Mouse (Mus musculus): ENCODE results near the gene Wasl. TPM values are rescaled to one million over a fixed set of nuclear protein-coding genes. Genes with fewer than 3 reads are reported as not detected.

Gene Wasl
- polyA plus RNA-seq, 1 experiment from 2014 or later = 74.8 TPM

DNA sequence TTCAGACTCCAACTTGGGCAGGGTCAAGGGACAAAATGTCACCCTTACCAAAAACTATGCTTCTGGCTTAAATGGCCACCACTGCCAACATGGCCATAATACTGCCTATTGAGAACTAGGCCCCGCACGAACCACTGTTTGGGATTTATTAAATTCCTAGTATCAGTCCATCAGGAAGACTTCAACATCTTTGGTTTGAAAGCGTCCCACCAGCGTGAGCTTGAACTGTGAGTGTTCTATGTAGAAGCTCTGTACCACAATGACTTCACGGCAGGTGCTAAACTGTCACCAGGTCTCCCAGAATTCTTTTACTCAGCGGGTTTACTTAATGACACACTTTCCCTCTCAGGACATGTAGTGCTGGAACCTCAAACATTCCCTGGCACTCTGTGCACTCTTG, 51.5 kb downstream of the Wasl start:
- 96% methylated on average over 6 of the region's 6 CpGs for WGBS
- H3K4me3 ChIP-seq = no peak overlapping the region
- no peak overlapping the region for H3K9ac ChIP-seq
- no peak overlapping the region for H3K4me2 ChIP-seq (replicated peaks)
- H3K36me3 ChIP-seq = peaks cover 40% of the 10 kb centered on the region
- no peak overlapping the region for H3K27ac ChIP-seq
- no peaks in the 10 kb centered on the region for H3K27me3 ChIP-seq
- no peak for ATAC-seq (ENCODE audit: insufficient number of reproducible peaks, insufficient read depth, low FRiP score, low TSS enrichment)
- no peaks in the 10 kb centered on the region for H3K4me1 ChIP-seq
- H3K9me3 ChIP-seq = no peaks in the 10 kb centered on the region

DNA sequence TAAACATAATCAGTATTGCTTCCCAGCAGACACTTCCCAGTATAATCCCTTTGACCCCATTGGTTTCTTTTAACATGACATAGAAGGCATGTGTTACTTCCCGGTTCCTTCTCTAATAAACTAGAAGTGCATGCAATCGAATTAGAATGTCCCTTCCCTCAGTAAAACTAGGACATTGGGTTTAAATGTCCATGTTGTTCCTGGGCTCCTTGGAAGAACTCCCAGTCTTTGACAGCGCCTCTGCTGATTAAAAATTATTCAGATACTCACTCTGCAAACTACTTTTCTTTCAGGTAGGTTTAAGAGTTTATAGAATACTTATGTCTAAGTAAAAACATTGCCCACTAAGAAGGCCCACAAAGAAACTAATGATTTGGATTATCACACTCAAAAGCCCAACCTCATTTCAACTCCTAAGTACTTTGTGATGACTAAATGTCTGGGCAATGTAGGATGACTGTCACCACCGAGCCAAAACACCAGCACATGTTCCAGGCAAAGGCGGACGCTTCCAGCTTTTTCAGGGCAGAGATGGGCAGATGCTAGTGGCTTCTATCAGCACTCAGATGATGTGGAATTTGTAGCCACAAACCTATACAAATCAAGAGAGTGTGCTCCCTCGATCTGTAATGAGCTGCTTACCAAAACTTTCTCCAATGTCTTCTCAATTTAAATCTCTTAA, 52.6 kb downstream of the Wasl start:
- Histone ChIP-seq H3K9me3 (no peaks in the 10 kb centered on the region), H3K27me3 (no peaks in the 10 kb centered on the region), H3K36me3 (peaks cover 30% of the 10 kb centered on the region), H3K4me3 (no peak overlapping the region), H3K4me1 (no peaks in the 10 kb centered on the region), H3K9ac (no peak overlapping the region), H3K4me2 (replicated peaks) (no peak overlapping the region), H3K27ac (no peak overlapping the region)
- WGBS = 81% methylated on average over 7 of the region's 7 CpGs
- no peak for ATAC-seq (ENCODE audit: insufficient number of reproducible peaks, insufficient read depth, low FRiP score, low TSS enrichment)

DNA sequence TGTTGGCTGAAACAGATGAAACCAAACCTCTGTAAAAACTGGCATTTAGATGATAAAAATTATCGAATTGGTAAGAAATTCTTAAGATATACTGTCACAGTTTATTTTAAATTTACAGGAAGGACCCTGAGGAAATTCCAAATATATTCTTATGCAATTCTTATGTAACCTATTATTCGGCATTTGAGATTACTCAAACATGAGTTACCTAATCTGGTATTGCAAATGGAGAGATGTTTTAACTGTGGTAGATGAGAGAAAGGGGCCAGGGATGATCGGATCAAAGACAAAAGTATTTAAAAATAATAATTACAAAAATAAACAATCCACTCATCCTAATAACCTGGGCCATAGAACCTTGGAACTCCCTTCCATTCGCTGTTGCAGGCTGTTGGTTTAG, 54.5 kb downstream of the Wasl start:
- no peaks in the 10 kb centered on the region for H3K9me3 ChIP-seq
- peaks cover 17% of the 10 kb centered on the region for H3K36me3 ChIP-seq
- 91% methylated on average over 4 of the region's 4 CpGs for WGBS
- no peaks in the 10 kb centered on the region for H3K4me1 ChIP-seq
- H3K27ac ChIP-seq = no peak overlapping the region
- H3K27me3 ChIP-seq = no peaks in the 10 kb centered on the region
- no peak for ATAC-seq (ENCODE audit: insufficient number of reproducible peaks, insufficient read depth, low FRiP score, low TSS enrichment)
- no peak overlapping the region for H3K9ac ChIP-seq
- no peak overlapping the region for H3K4me2 ChIP-seq (replicated peaks)
- no peak overlapping the region for H3K4me3 ChIP-seq

DNA sequence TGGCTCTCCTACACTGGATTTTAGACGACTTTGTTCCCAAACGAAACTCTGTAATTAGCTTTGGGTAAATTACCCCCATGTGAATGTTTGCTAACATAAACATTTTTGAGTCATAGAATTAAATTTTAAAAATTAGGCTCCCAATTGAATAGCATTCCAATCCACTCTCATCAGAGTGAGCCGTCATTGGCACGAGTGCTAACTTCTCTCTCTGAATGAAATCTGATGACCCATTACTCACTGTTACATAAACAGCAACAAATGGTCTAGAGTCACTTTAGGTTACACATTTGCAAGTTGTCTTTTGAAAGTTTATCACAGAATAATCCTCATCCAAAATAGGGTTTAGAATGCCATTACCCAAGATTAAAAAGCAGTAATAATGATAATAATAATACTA, 55.3 kb downstream of the Wasl start:
- Histone ChIP-seq H3K9ac (no peak overlapping the region), H3K36me3 (peaks cover 9% of the 10 kb centered on the region), H3K4me1 (no peaks in the 10 kb centered on the region), H3K4me2 (replicated peaks) (no peak overlapping the region), H3K9me3 (no peaks in the 10 kb centered on the region), H3K27ac (no peak overlapping the region), H3K4me3 (no peak overlapping the region), H3K27me3 (no peaks in the 10 kb centered on the region)
- ATAC-seq (ENCODE audit: insufficient number of reproducible peaks, insufficient read depth, low FRiP score, low TSS enrichment) = no peak
- WGBS = 55% methylated on average over 4 of the region's 4 CpGs

DNA sequence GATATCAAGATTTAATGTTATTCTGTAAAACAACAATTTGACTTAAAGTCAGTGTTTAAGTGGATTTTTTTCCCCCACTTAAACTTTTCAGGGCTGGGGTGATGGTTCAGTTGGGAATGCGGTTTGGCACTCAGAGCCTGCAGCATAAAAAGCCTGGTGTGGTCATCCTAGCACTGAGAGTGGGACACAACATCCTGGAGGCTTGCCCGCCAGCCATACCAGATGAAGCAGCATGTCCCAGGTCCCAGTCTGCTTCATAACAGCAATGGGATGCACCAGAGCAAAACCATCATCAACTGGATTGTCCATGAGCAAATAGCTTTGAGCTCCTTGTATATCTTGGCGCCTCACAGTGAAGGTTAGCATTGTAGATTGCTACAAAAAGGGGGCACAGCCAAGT, 56.1 kb downstream of the Wasl start:
- H3K4me3 ChIP-seq = no peak overlapping the region
- H3K4me1 ChIP-seq = no peaks in the 10 kb centered on the region
- no peak for ATAC-seq (ENCODE audit: insufficient number of reproducible peaks, insufficient read depth, low FRiP score, low TSS enrichment)
- no peak overlapping the region for H3K9ac ChIP-seq
- 92% methylated on average over 3 of the region's 3 CpGs for WGBS
- H3K36me3 ChIP-seq = peaks cover 6% of the 10 kb centered on the region
- H3K9me3 ChIP-seq = no peaks in the 10 kb centered on the region
- no peaks in the 10 kb centered on the region for H3K27me3 ChIP-seq
- H3K27ac ChIP-seq = no peak overlapping the region
- H3K4me2 ChIP-seq (replicated peaks) = no peak overlapping the region

DNA sequence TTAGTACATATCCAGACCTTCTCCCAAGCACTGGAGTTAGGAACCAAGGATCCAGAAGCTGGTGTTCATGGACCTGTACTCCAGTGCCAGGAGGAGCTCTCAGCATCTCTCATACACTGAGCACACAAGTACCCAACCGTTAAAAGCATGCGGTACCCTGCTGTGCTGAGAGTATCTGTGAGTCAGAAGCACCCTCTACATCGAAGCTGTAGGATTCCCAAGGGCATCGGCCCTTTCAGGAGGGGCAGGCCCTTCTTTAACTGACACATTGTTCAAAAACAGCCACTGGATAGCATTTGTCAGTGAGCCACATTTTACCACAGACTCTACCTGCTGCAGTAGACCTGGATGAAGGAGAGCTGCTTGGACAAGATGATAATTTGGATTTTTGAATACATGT, 56.7 kb downstream of the Wasl start:
- Histone ChIP-seq H3K4me1 (no peaks in the 10 kb centered on the region), H3K27ac (no peak overlapping the region), H3K9me3 (no peaks in the 10 kb centered on the region), H3K4me3 (no peak overlapping the region), H3K9ac (no peak overlapping the region), H3K27me3 (no peaks in the 10 kb centered on the region), H3K4me2 (replicated peaks) (no peak overlapping the region), H3K36me3 (peaks cover 1% of the 10 kb centered on the region)
- ATAC-seq (ENCODE audit: insufficient number of reproducible peaks, insufficient read depth, low FRiP score, low TSS enrichment) = no peak
- WGBS = 91% methylated on average over 4 of the region's 4 CpGs

DNA sequence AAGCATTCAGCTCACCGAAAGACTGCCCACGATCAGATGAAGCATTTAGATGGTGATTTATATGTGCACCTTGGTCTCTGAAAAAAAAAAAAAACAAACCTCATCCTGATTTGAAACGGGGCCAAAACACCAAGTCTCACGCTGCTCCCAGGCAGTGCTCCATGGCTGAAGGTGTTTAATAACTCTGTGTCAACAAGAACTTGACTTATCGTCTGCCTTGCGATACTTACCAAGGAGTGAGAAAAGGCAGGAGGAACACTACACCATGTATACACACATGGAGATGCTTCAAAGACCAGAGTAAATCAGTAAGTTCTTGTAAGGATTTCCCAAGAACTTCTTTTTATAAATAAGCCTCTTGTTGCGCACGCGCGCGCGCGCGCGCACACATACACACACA, 57.3 kb downstream of the Wasl start:
- no peak for ATAC-seq (ENCODE audit: insufficient number of reproducible peaks, insufficient read depth, low FRiP score, low TSS enrichment)
- no peak overlapping the region for H3K27ac ChIP-seq

DNA sequence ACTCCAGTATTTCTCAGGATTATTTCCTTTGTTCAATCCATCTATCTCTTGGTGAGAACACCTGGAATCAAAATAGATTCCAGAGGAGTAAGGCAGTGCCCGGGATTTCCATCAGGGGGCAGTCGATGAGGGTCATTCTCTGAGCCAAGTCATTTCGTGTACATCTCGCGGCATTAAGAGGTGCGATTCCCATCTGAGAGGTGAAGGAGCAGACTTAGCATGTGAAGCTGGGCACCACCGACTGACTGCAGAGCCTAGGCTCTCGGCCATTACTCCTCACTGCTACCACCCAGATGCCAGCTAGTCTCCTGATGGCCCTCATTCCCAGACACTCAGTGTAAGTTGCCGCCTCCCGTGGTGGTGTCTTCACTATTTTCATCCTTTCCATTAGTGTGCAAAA, 58.3 kb downstream of the Wasl start:
- Histone ChIP-seq H3K4me2 (replicated peaks) (no peak overlapping the region), H3K4me3 (no peak overlapping the region), H3K9ac (no peak overlapping the region), H3K27ac (no peak overlapping the region), H3K36me3 (no peaks in the 10 kb centered on the region), H3K4me1 (no peaks in the 10 kb centered on the region), H3K27me3 (no peaks in the 10 kb centered on the region), H3K9me3 (no peaks in the 10 kb centered on the region)
- ATAC-seq (ENCODE audit: insufficient number of reproducible peaks, insufficient read depth, low FRiP score, low TSS enrichment) = no peak
- WGBS = 79% methylated on average over 10 of the region's 10 CpGs

More for the DNA sequence above, 57.3 kb downstream of the Wasl start:
- Histone ChIP-seq H3K9ac (no peak overlapping the region), H3K36me3 (no peaks in the 10 kb centered on the region), H3K4me3 (no peak overlapping the region), H3K4me1 (no peaks in the 10 kb centered on the region), H3K4me2 (replicated peaks) (no peak overlapping the region), H3K9me3 (no peaks in the 10 kb centered on the region), H3K27me3 (no peaks in the 10 kb centered on the region)
- WGBS = 91% methylated on average over 15 of the region's 15 CpGs

DNA sequence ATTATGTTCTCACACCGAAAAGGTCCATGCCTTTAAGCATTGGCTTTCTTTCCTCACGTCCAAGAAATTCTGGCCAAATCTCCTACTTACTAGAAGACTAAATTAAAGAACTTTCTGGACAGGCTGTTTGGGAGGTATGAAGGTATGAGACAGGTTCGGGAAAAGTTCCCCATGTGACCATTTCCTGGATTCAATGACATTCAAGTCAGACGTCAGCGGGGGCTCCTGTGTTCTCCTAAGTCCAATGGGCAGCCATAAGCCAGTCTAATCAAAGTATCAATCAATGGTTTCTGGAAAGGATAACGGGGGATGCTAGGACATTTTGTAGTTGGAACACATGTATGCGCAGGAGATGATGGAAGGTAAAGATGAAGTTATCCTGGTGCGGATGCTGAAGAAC, 59.2 kb downstream of the Wasl start:
- H3K9ac ChIP-seq = no peak overlapping the region
- no peak overlapping the region for H3K4me3 ChIP-seq
- no peaks in the 10 kb centered on the region for H3K9me3 ChIP-seq
- no peaks in the 10 kb centered on the region for H3K4me1 ChIP-seq
- no peaks in the 10 kb centered on the region for H3K36me3 ChIP-seq
- no peak for ATAC-seq (ENCODE audit: insufficient number of reproducible peaks, insufficient read depth, low FRiP score, low TSS enrichment)
- H3K27me3 ChIP-seq = no peaks in the 10 kb centered on the region
- no peak overlapping the region for H3K4me2 ChIP-seq (replicated peaks)
- WGBS = 92% methylated on average over 8 of the region's 8 CpGs
- no peak overlapping the region for H3K27ac ChIP-seq

DNA sequence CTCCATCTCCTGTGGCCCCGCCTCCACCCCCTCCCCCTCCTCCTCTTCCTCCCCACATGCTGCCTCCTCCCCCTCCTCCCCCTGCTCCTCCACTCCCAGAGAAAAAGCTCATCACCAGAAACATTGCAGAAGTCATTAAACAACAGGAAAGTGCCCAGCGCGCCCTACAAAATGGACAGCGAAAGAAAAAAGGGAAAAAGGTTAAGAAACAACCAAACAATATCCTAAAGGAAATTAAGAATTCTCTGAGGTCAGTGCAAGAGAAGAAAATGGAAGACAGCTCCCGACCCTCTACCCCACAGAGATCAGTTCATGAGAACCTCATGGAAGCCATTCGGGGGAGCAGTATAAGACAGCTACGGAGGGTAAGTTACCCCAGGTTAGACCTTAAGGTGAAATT, 60.5 kb downstream of the Wasl start:
- no peaks in the 10 kb centered on the region for H3K36me3 ChIP-seq
- 92% methylated on average over 7 of the region's 7 CpGs for WGBS

DNA sequence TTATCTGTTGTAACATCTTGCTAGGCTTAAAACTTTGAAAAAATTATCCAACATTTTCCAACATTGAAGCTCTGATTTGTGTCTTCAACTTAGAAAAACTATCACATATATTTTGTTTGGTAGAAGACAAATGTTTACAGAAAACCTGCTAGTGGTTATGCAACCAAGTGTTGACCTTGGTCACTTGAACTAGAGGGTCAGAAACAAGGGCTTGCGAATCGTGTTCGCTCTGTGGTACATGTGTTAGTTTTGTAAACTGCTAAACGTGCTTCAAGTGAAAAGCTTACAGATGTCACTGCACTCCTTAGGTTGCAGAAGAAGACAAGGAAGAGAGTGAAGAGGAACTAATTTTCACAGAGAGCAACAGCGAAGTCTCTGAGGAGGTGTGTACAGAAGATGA, 61.8 kb downstream of the Wasl start:
- Histone ChIP-seq H3K27ac (no peak overlapping the region), H3K9me3 (no peaks in the 10 kb centered on the region), H3K36me3 (no peaks in the 10 kb centered on the region), H3K27me3 (no peaks in the 10 kb centered on the region), H3K4me2 (replicated peaks) (no peak overlapping the region), H3K4me1 (no peaks in the 10 kb centered on the region), H3K9ac (no peak overlapping the region), H3K4me3 (no peak overlapping the region)
- ATAC-seq (ENCODE audit: insufficient number of reproducible peaks, insufficient read depth, low FRiP score, low TSS enrichment) = no peak
- WGBS = 85% methylated on average over 5 of the region's 5 CpGs

More for the DNA sequence above, 60.5 kb downstream of the Wasl start:
- Histone ChIP-seq H3K27me3 (no peaks in the 10 kb centered on the region), H3K9me3 (no peaks in the 10 kb centered on the region), H3K4me1 (no peaks in the 10 kb centered on the region), H3K27ac (no peak overlapping the region), H3K4me2 (replicated peaks) (no peak overlapping the region), H3K9ac (no peak overlapping the region), H3K4me3 (no peak overlapping the region)
- ATAC-seq (ENCODE audit: insufficient number of reproducible peaks, insufficient read depth, low FRiP score, low TSS enrichment) = no peak

DNA sequence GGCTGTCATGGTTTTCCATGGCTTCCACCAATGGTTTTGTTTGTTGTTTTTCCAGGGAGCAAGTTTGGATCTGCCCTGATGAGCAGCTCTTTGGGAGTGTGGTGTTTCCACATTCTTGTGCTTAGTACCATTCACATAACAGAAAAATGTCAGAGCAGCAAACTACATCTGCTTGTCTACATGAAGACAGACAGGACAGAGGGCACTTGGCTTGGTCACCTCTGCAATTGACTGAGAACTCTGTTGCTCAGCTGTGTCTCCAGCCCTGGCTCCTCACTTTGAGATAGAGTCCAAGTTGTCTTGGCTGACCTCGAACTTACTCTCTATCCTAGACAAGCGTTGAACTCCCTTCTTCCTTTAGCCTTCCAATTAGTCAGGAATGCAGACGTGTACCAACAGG, 62.5 kb downstream of the Wasl start:
- Histone ChIP-seq H3K4me3 (no peak overlapping the region), H3K27me3 (no peaks in the 10 kb centered on the region), H3K9ac (no peak overlapping the region), H3K27ac (no peak overlapping the region), H3K4me1 (no peaks in the 10 kb centered on the region), H3K9me3 (no peaks in the 10 kb centered on the region), H3K4me2 (replicated peaks) (no peak overlapping the region), H3K36me3 (no peaks in the 10 kb centered on the region)
- no peak for ATAC-seq (ENCODE audit: insufficient number of reproducible peaks, insufficient read depth, low FRiP score, low TSS enrichment)
- 67% methylated on average over 3 of the region's 3 CpGs for WGBS

DNA sequence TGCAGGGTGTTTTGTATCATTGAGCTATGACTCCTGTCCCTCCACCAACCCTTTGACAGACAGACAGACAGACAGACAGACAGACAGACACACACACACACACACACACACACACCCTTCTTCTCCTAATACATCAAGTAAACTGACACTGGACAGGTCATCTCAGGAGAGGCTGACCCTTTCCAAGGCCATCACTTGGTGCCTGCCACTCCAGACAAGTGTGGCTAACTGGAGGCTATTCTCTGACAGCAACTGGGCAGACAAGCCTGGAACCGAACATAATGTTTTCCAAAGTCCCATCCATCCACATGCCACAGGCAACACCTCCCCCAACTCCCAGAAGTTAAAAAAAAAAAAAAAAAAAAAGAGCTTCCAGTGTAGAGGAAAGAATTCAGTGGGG, 63.1 kb downstream of the Wasl start:
- 38% methylated on average over 1 of the region's 1 CpGs for WGBS
- Histone ChIP-seq H3K36me3 (no peaks in the 10 kb centered on the region), H3K27me3 (no peaks in the 10 kb centered on the region), H3K4me1 (no peaks in the 10 kb centered on the region), H3K27ac (no peak overlapping the region), H3K9ac (no peak overlapping the region), H3K4me3 (no peak overlapping the region), H3K9me3 (no peaks in the 10 kb centered on the region), H3K4me2 (replicated peaks) (no peak overlapping the region)
- ATAC-seq (ENCODE audit: insufficient number of reproducible peaks, insufficient read depth, low FRiP score, low TSS enrichment) = no peak

Data from embryonic facial prominence, embryonic 12.5 days (tissue).